Mouse (Mus musculus) megakaryocyte, embryonic 14.5 days (primary cell): ENCODE measurements at regions not wholly inside any gene's neighbourhood (a gene's known extent, or its start where the extent isn't known, plus 50 kb on each side); places are given as distances from the start of the nearest gene placed in this dataset.

Experiments
- FLI1 ChIP-seq: IDR thresholded peaks from 2 replicates; pipeline ENCODE4 v1.6.1; 2012; ENCODE audit warnings: low read length, inconsistent platforms, mixed read lengths
- GATA1 ChIP-seq: IDR thresholded peaks from 3 replicates; pipeline ENCODE4 v1.6.1; 2012; ENCODE audit warnings: mixed read lengths, low read length, inconsistent platforms, borderline replicate concordance

DNA sequence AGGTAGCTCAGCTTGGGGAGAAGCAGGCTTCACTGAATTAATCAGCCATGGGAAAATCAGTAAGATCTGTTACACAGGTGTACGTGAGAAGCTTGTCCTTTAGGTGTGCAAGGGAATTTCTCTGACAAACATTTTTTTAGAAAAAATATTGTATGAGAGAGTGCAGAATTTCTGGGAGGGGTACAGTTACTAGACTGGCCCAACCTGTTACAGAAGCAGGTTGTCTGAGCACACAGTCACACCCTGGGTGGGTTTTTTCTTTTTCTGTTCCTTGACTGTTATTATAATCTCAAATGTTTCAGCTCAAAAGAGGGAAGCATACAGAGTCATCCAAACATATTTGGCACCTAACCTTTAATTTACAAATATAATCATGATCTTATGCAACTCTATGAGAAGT is 412.7 kb upstream of the Klf6 start:
- no peak for TF ChIP-seq FLI1
- TF ChIP-seq GATA1 = no peak
